Mouse (Mus musculus): Measurements from ENCODE around the gene As3mt.

As3mt gene

DNA sequence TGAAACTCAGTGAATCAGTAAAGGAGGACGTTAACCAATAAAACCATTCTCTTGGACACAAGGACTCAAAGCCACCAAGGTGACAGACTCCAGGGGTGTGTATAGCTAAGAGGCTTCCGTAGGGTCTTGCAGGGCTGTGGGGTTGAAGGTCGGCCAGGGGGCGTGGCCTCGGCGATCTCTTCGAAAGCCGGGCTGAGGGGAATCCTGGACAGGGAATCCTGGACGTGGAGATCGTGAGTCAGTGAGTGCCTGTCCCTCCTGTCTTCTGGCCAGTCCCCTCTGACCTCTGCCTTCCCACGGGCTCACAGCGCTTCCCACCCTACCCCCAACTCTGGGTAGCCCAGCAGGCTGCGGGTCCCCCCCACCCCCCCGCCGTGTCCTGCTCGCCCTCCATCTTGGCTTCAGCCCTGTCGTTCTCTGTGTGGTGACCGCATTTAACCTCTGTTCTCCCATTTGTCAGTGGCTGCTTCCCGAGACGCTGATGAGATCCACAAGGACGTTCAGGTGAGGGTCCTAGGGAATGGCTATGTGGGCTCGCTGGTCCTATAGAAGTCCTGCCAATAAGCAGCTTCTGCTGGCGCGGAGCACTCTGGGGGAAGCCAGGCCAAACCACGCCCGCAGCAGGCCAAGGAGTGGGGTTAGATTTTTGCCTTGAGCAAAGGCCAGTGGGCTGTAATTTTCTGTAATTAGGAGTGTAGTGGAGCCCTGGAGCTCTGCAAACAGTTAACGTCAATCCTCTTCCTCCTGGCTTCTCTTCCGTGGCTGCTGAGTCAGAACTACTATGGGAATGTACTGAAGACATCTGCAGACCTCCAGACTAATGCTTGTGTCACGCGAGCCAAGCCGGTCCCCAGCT lies at the start of gene As3mt:
As3mt (plus strand) TSS at position 163 of the 856 bp plus-strand sequence.
- DNase-seq (ENCODE audit: low spot score in 2 of 2) = peak; percentile 49 to 58

DNA sequence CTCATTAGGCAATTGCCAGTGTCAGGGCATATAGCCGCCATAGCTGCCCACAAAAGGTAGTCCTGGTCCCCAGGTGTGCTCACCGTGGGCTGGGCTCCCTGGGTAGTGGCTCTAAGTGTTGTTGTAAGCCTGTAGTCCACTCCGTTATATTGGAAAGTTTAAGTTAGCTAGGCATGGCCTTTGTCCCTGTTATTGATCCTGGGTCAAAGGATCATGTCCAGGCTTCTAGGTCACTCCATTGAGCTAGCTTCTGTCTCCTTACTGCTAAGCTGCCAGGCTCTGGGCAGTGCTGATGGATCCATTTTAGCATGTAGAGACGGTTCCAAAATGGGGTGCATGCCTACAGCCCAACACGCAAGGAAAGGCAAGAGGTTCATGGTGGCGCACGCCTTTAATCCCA lies 48.9 kb upstream of the As3mt start:
- DNase-seq (ENCODE audit: low spot score in 2 of 2) = no peak

DNA sequence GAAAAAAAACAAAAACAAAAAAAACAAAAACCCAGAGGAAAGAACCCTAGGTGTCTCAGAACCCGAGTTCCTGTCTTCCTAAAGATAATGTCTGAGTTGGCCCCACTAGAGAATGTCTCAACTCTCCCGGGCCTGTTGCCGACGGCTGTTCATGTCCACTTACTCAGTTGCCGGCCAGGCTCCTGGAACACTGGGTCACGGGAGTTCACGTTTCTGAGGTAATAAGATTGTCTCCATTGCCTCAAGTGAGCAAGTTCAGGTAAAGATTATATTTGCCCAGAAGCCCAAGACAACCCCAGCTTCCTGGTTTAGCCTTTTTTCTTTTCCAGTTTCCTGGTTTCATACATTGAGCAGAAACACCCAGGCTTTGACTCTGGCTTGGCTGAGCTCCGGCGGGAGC lies 48.4 kb upstream of the As3mt start:
- DNase-seq (ENCODE audit: low spot score in 2 of 2) = no peak

DNA sequence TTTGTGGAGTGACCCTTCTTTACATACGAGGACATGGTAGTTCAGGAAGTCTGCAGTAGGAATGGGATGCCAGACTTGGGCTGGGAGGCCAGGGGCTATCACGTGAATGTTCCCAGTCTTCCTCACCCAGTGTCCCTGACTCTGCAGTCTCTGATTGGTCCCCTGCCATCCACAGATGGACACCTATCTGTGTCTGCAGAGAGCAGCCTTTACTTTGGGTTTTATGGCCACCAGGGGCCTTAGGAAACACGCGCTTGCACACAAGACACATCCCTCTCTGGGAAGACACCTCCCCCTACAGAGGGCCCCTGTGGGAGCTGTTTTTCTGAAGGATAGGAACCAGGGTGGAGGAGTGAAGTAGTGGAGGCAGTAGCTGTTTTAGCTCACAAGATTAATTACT lies 45.7 kb upstream of the As3mt start:
- DNase-seq (ENCODE audit: low spot score in 2 of 2) = no peak

DNA sequence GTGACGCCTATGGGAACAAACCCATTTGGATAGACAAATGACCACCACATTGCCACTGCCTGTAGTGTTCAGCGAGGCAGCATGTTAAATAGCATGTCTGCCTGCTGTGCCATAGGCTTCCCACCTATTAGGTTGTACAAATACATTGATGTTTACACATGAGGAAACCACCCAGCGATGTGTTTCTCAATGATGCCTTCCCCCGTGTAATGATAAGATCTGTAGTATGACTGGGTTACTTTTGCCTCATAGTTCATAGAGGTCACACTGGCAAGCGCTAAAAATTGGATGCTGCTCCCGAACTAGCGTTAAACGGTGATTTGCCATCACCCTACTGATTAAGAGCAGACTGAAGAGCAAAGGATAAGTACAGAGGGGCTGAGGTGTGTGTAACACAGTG lies 45.0 kb upstream of the As3mt start:
- no peak for DNase-seq (ENCODE audit: low spot score in 2 of 2)

DNA sequence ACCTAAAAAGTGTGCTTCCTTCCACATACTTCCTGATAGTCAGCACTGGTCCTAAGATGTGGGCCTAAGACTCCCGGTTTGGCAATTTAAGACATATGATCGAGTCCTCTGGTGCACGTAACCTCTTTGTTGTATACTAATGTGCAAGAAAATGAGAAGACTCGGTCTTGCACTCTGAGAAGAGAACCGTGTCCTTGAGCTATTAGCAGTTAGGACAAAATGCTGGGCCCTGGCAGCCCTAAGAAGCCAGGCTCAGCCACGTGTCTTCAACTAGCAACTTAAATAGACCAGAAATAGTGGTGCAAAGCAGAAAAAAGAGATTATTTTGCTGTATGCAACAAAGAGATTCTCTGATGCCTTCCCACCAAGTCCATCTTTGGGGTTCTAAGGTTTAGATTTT lies 44.5 kb upstream of the As3mt start:
- no peak for DNase-seq (ENCODE audit: low spot score in 2 of 2)

DNA sequence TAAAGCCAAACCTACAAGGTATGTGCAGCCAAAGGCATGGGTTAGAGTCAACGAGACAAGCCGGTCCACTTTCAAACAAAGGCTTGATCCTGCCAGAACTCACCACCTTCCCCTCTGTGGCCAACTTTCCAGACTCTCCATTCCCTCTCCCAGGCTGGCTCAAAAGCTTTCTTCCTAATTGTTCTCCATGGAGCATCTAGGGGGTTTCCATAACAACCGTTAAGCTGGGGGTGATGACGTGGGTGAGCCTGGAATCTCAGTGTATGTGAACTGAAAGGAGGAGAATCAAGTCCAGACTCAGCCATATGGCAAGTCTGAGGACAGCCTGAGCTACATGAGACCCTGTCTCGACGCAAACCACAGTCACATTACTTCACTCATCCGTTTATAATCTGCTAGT lies 41.8 kb upstream of the As3mt start:
- DNase-seq (ENCODE audit: low spot score in 2 of 2) = no peak

DNA sequence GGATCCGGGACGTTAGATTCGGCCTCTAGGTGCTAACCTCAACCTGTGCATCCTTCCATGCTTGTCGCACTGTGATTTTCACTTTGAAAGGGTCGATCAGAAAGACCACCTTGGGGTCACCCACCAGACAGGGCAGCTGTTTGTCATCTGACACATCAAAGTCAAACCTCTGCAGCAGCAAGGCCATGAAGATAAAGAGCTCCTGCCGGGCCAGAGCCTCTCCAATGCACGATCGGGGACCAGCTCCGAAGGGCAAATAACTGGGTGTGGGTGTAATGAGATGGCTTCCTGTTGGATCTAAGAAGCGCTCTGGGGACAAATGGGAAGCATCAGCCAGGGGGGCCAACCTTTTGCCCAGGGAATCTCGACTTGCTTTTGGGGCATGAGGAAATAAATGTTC lies 40.0 kb upstream of the As3mt start:
- DNase-seq (ENCODE audit: low spot score in 2 of 2) = no peak

DNA sequence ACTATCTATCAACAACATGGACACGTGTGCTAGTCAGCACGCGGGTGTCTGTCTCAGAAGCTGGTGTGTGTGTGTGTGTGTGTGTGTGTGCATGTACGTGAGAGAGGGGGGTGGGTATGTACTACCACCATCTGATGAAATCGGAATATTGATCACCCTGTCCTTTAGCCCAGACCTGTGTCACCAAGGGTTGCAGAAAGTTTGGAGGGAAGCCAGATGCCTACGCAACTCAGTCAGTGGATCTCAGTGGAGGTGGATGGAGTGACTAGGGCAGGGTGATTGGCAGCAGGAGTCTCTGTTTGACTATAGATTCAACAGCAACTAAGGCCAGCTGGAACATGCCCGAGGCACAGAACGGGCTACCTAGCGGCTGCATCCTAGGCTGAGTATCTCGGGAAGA lies 39.0 kb upstream of the As3mt start:
- DNase-seq (ENCODE audit: low spot score in 2 of 2) = no peak

DNA sequence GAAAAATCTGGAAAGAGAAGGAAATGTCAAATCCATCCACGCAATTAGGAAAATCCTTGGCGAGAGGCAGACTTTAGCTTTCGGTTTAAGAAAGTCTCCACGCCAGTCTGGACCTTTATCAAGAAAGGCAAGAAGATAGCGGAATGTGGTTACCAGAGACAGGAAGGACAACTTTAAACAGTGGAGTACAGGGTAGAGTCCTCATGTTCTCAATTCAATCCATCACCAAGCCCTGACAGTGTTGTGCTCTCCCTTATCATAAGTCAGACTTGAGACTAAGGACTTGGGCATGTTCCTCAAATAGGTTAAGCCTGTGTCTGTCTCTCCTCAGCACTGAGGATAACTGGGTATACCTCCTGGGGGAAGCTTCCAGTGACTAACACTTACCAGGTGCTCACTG lies 37.5 kb upstream of the As3mt start:
- DNase-seq (ENCODE audit: low spot score in 2 of 2) = no peak

DNA sequence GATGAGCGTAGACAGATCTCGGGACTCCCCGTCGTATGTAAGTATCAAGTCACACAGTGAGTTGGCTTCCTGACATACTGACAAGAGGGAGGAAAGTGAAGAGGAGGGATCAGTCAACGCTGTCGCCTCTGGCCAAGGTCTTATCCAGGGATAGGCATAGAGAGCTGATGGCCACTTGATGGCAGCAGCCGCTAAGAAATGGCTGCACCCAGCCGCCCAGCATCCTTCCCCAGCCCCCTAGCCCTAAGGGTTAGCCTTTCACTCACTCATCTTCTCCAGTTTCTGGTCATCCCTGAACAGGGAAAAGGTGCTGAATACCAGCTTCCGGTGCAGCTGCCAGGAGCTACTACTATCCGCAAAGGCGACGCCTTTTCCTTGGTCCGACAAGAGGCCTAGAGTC lies 36.6 kb upstream of the As3mt start:
- DNase-seq (ENCODE audit: low spot score in 2 of 2) = peak in 1 of 2 experiments; percentile 40

DNA sequence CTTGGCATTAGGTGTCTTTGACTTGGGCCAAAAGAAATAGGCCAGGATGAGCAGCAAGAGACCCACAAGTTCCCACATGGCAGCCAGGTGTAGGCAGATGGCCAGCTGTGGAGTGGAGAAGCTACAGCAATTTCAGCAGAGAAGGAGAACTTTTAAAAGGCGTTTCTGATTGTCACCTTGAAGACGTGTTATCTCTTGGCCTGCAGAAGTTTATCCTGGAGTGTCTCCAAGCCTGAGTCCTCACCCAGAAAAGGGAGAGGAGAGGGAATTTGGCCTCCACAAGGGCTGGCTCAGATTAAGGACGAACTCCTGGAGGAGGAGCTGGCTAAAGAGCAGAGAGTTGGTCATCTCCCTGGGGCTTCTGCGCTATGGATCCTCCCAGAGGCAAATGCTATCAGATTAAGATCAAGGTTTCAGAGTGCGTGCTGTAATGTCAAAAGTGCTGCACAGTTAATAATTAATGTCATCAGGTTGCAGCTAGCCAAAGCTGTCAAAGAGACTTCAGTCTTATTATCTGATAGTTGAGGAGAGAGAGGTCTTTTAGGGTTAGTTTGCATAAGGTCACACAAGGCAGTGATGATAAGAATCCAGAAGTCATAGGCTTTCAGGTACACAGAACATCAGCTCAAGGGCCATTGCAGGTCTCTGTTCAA lies 34.4 kb upstream of the As3mt start, which contains the start of gene Cyp17a1:
Cyp17a1 (minus strand) TSS at position 407 of the 653 bp plus-strand sequence.
- no peak for DNase-seq (ENCODE audit: low spot score in 2 of 2)

DNA sequence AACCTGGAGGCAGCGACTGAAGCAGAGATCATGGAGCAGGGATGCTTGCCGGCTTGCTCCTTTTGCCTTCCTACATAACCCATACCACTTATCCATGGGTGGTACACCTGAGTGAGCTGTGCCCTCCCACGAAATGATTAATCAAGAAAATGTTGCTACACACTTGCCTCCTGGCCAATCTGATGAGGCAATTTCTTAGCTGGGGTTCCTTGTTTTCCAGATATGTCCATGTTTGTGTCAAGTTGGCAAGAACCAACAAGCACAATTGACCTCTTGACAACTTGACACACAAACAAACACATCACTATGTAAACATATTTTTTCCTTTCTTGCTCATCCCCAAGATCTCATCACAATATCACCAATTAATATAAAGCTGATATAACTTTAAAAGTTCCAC lies 31.6 kb upstream of the As3mt start:
- DNase-seq (ENCODE audit: low spot score in 2 of 2) = no peak

DNA sequence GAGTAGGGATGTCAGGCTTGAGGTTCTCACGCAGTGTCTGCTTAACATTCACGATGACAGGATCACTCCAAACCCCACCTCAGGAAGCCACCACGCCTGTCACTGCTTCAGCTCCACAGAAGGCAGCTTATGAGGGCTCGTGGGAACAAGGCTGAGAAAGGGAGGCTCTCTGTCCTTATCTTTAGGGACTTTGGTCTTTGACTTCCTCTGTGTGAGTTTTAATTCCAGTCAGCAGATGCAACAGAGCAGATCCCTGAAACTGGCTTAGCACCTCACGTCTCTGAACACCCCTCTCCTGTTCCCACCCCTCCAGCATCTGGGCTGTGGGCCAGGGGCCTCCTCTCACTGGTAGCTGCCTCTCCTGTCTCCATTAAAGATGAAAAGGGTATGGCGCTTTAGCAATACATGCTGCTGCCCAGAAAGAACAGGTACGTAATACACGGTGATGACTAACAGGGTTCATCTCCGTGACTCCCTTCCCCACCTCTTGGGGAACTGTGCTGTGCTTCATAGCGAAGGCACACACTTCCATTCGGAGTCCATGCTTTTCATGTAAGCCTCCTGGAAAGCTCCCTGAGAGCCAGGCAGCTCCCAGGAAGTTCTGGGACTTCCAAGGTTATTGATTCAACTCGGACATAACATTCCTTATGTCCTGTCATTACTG lies 27.4 kb upstream of the As3mt start:
- no peak for DNase-seq (ENCODE audit: low spot score in 2 of 2)

DNA sequence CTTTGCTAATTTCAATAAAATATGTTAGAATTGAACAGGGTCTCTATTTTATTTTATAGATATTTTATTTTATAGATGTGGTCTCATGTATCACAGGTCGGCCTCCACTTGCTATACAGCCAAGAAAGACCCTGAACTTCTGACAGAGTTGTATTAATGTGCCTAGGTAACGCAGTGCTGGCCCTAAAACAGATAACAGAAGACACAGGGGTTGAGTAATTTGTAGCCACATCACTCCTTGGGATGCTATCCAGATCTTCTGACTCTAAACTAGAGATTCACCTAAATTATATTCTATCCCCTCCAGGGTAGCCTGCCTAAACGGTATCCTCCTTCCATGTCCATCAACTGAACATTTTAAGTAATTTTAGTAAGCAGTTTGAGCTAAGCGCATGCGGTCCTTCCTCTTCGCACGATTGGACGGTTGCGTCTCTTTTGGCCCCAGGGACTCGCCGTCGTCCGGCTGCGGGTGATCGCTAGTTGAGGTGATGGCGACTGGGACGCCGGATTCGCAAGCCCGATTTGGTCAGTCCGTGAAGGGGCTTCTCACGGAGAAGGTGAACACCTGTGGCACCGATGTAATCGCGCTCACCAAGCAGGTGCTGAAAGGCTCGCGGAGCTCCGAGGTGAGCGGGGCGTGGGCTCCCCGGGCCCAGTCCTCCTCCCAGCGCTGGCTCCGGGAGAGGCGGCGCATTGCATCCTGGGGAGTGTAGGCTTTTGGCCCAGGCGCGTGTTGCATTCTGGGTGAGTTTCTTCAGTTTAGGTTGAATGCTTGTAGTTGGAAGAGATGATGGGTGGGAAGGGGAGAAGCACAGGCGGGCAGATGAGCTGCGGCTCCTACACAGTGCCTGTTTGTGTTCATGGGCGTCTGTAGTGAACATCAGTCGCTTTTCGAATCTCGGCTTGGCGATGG lies 17.5 kb upstream of the As3mt start, which contains the start of gene Borcs7:
Borcs7 (plus strand) TSS at position 447 of the 913 bp plus-strand sequence.
- DNase-seq (ENCODE audit: low spot score in 2 of 2) = peak; percentile 69 to 79

DNA sequence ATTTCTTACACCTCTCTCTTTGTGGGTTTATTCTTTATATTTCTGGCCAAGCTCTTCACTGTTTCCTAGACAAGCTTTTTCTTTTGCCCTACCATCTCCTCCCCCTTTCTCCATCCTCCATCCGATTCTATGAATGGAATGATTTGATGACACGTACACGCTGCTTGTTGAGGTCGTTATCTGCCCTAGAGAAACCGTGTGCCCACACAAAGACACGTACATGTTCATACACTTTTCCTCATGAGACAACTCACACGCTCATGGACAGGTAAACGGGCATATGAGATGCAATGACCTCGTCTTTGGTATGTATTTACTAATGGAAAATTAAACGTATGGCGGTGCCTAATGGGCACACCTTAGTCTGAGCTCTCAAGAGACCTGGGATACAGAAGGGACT lies 16.9 kb upstream of the As3mt start:
- DNase-seq (ENCODE audit: low spot score in 2 of 2) = no peak

DNA sequence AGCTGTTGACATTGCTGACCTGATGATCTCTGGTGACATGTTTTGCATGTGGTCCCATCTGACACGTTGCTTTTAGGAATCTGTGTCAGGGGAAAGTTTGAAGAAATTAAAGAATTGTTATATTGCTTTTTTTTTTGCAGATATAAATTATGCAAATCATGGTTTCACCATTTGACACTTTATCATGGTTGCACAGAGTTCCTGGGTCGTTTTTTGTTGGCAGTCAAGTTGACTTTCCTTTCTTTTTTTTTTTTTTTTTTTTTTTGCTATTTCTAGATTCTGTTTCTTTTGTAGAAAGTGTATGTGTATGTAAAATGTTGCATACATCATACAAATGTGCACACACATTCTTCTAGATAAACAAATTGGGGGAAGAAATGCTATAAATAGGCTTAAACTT lies 16.2 kb upstream of the As3mt start:
- DNase-seq (ENCODE audit: low spot score in 2 of 2) = no peak

DNA sequence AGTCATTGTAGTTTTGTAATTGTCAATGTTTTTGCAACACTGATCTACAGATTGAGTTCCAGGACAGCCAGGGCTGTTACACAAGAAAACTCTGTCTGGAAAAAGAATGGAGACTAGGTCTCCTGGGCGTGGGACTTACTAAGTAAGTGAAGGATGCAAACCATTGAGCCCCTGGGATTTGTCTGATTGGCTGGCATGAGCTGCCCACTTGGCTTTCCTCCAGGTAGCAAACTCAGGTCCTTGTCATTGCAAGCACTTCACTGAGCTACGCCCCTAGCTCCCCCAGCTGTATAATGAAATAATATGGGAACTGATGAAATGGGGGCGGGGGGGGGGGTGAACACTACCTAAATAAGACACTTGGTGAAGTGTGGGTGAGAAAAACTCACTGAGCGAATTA lies 14.1 kb upstream of the As3mt start:
- no peak for DNase-seq (ENCODE audit: low spot score in 2 of 2)

DNA sequence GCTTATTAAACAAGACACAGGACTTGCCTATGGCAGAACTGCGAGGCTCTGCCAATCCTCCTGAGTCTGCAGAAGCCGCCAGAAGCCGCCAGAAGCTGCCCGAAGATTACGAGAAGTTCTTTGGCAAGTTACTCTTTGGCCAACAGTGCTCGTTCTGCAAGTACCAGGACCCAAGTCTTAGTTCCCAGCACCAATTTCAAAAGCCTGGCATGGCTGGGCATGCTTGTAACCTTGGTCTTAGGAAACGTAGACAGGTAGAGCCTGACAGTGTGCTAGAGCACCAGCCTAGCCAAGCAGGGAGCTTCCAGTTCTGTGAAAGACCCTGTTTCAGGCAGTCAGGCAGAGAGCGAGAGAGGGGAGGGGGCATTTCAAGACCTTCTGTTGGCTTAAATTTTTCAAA lies 10.8 kb upstream of the As3mt start:
- no peak for DNase-seq (ENCODE audit: low spot score in 2 of 2)

DNA sequence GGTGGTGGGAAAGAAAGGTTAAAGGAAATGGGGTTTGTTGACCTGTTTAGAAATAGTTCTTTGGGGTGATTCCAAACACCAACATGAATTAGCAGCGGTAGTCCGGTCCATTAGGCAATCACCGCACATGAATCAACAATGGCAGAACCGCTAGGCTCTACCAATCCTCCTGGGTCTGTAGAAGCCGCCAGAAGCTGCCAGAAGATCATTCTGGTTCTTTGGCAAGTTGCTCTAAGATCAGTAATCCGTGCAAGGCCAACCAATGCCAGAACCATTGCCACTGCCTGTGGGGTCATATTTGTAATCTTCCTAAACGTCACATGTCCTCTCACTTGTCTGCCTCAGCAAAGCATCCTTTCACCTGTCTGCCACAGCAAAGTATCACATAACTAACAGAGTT lies 10.3 kb upstream of the As3mt start:
- DNase-seq (ENCODE audit: low spot score in 2 of 2) = no peak

DNA sequence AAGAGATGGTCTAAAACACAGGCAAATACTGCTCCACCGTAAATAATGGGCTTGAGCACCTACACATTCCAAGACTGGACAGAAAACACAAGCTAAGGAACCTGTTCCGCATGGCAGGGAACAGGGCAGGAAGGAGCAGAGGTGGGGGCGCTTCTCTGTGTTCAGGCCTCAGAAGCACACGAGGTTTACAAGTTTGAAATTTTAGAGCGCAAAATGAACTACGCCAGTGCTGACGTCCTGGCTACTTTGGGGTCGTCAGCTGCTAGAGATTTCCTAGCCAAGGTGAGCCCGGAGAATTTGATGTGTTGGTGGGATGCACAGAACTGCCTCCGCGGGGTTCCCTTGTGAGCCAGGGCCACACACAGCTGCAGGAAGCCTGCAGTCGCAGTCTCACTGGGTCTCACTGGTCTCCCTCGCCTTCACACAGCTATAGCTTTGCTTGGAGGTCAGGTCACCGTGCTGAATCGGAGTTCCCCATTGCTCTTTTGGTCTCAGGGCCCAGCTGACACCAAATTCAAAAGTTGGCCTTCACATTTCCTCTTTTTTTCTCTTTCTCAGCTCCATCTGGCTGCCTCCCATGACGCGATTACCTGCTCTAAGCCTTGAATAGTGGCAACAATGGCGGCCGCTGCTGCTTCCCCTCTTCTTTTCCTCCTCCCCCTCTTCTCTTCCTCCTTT lies 9.3 kb upstream of the As3mt start:
- DNase-seq (ENCODE audit: low spot score in 2 of 2) = peak in 1 of 2 experiments; percentile 30

Data from spleen, postnatal 14 days (tissue).